Mouse (Mus musculus) cortical plate, adult 2 months (tissue): Measurements from ENCODE around the gene Gm10375. TPM values are rescaled to one million over a fixed set of nuclear protein-coding genes. Genes with fewer than 3 reads are reported as not detected.
"Not testable (repeated sequence)": the region's sequence is repeated elsewhere in the genome, so short reads cannot be mapped to it uniquely, and the experiment has no call there.

ENCODE experiments used
- H3K27ac ChIP-seq: fragments of 200-500 bp; 2 replicates; pipeline ENCODE4 v1.5.1; 2012; ENCODE audit warnings: low read length, control low read depth, inconsistent platforms; ENCODE audit not compliant: insufficient read depth
- H3K4me1 ChIP-seq: fragments of 200-500 bp; 2 replicates; pipeline ENCODE4 v1.6.1; 2011; ENCODE audit warnings: low read length; ENCODE audit not compliant: control insufficient read depth, insufficient read depth
- H3K4me3 ChIP-seq: fragments of 200-500 bp; 2 replicates; pipeline ENCODE4 v1.5.1; 2011; ENCODE audit warnings: mild to moderate bottlenecking, low read length, control low read depth; ENCODE audit not compliant: insufficient read depth
- polyA plus RNA-seq: library from polyadenylated mRNA; depleted of rRNA; stranded (reverse); fragments of >200 nt; gene quantifications from 2 replicates; pipeline ENCODE4 v1.2.3, GENCODE M21; 2012; rRNA removed

The Gm10375 gene
- polyA plus RNA-seq, result not detected in 2 replicates

DNA sequence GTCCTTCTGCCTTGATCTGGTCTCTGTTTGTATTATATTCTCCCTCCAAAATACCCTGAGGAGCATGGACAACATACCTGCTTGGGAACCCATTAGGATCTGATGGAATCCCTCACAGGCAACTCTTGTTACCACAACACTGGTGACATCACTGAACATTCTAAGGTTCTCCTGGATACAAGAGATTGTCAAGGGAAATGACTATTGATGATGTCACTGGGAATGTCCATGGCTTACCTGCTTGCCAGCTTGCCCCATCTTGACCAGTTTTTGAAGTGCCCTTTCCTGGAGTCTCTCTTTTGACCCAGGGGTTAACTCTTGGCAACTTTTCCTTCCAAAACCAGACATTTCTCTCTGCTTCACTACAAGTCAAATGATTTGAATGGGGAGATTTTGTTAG, at the start of gene Gm10375:
TSS of gene Gm10375 (minus strand) at position 101 of the 400 bp plus-strand sequence.
- not testable (repeated sequence) for H3K4me3 ChIP-seq, H3K27ac ChIP-seq, H3K4me1 ChIP-seq

DNA sequence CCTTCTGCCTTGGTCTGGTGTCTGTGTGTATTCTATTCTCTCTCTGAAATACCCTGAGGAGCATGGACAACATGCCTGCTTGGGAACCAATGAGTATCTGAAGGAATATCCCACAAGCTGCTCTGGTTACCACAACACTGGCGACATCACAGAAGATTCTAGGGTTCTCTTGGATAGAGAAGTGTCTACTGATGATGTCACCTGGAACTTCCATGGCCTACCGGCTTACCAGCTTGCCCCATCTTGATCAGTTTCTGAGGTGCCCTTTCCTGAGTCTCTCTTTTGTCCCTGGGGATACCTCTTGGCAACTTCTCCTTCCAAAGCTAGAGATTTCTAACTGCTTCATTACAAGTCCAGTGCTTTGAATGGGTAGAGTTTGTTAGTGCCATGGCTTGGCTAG, 28.8 kb downstream of the Gm10375 start, which contains the start of gene Gm17654:
TSS of gene Gm17654 (minus strand) at position 101 of the 400 bp plus-strand sequence.
- not testable (repeated sequence) for H3K27ac ChIP-seq, H3K4me3 ChIP-seq, H3K4me1 ChIP-seq

DNA sequence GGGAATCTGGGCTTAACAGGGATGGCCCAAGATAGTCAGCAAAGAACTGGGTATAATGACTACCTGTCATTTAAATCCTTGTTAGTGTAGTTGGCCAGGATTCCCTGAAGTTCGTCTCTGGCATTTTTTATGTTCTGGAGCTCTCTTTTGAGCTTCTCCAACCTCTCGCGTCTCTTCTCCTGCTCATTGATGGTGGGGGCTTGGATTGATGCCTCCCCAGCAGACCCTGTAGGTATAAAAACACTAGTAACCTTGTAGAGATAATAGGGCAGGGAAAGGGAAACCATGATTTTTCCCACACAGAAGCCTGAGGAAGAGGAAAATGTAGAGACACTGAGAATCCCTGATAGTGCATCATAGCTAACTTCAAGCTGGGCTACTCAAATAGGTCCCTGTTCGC, 29.8 kb downstream of the Gm10375 start:
- not testable (repeated sequence) for H3K4me3 ChIP-seq, H3K27ac ChIP-seq, H3K4me1 ChIP-seq

Other genes with a start within 250 kb of the Gm10375 start
- not detected in 2 replicates for gene Gm8138, start 191.7 kb downstream of the Gm10375 start, polyA plus RNA-seq
- gene Gm5799, start 64.4 kb downstream of the Gm10375 start, polyA plus RNA-seq, result not detected in 2 replicates
- not detected in 2 replicates for gene Gm17654, start 28.9 kb downstream of the Gm10375 start, polyA plus RNA-seq
- gene Gm8165, start 69.2 kb upstream of the Gm10375 start, polyA plus RNA-seq, result not detected in 2 replicates
- gene Gm7324, start 89.8 kb upstream of the Gm10375 start, polyA plus RNA-seq, result 0.29 and 0.44 TPM in 2 replicates
- gene Gm16506, start 119.5 kb upstream of the Gm10375 start, polyA plus RNA-seq, result not detected in 2 replicates
- not detected in 2 replicates for gene Gm6526, start 139.9 kb upstream of the Gm10375 start, polyA plus RNA-seq
- not detected in 2 replicates for gene Gm8180, start 176.7 kb upstream of the Gm10375 start, polyA plus RNA-seq